Mouse (Mus musculus) midbrain, embryonic 11.5 days (tissue): ENCODE measurements around the gene Cacna1c. TPM values are rescaled to one million over a fixed set of nuclear protein-coding genes. Genes with fewer than 3 reads are reported as not detected.

Experiments used
- ATAC-seq: fragments of 200-750 bp; cut with Nextera tagmentation; 2 replicates; pipeline ENCODE4 v1.8.0; 2017; ENCODE audit warnings: moderate TSS enrichment, moderate library complexity; ENCODE audit not compliant: low FRiP score
- DNase-seq: peaks from one replicate; pipeline ENCODE4 v3.0.0; 2015; ENCODE audit warnings: low spot score; ENCODE audit errors: missing footprints
- H3K27ac ChIP-seq: fragments of 300-500 bp; sonication (generic); 2 replicates; pipeline ENCODE4 v1.5.1; 2014; ENCODE audit warnings: low read depth, low read length
- H3K27me3 ChIP-seq: fragments of 300-500 bp; sonication (generic); 2 replicates; pipeline ENCODE4 v1.6.1; 2014; ENCODE audit warnings: mild to moderate bottlenecking, low read length, moderate library complexity, mixed read lengths; ENCODE audit not compliant: control insufficient read depth, insufficient read depth
- H3K36me3 ChIP-seq: fragments of 300-500 bp; sonication (generic); 2 replicates; pipeline ENCODE4 v1.6.1; 2014; ENCODE audit warnings: mild to moderate bottlenecking, low read length, moderate library complexity, mixed read lengths; ENCODE audit not compliant: control insufficient read depth, insufficient read depth
- H3K4me1 ChIP-seq: fragments of 300-500 bp; sonication (generic); 2 replicates; pipeline ENCODE4 v1.6.1; 2014; ENCODE audit warnings: low read length; ENCODE audit not compliant: control insufficient read depth, insufficient read depth
- H3K4me2 ChIP-seq: fragments of 300-500 bp; sonication (generic); 2 replicates; pipeline ENCODE4 v1.6.1; 2014; ENCODE audit warnings: mild to moderate bottlenecking, moderate library complexity
- H3K4me3 ChIP-seq: fragments of 300-500 bp; sonication (generic); 2 replicates; pipeline ENCODE4 v1.5.1; 2014; ENCODE audit warnings: low read depth, low read length
- H3K9ac ChIP-seq: fragments of 300-500 bp; sonication (generic); 2 replicates; pipeline ENCODE4 v1.6.1; 2014; ENCODE audit warnings: low read length
- H3K9me3 ChIP-seq: fragments of 300-500 bp; sonication (generic); 2 replicates; pipeline ENCODE4 v1.6.1; 2016; ENCODE audit warnings: low read length; ENCODE audit not compliant: control insufficient read depth
- WGBS: fragments of 180-500 bp; shearing (Covaris S2); extraction: QIAGEN DNeasy Blood & Tissue Kit; methylation state at CpG from one replicate; pipeline ENCODE4 v1.1.7; 2014; 5-methylcytosine and 5-hydroxymethylcytosine counted together
- polyA plus RNA-seq: library from polyadenylated mRNA; unstranded; fragments of >200 nt; fragmentation: Nextera tagmentation; extraction: Ambion mirVana; gene quantifications from 2 replicates; pipeline ENCODE4 v1.2.1, GENCODE M21; 2014

Gene Cacna1c
- polyA plus RNA-seq, 1 experiment from 2014 or later: 2.1 TPM

DNA sequence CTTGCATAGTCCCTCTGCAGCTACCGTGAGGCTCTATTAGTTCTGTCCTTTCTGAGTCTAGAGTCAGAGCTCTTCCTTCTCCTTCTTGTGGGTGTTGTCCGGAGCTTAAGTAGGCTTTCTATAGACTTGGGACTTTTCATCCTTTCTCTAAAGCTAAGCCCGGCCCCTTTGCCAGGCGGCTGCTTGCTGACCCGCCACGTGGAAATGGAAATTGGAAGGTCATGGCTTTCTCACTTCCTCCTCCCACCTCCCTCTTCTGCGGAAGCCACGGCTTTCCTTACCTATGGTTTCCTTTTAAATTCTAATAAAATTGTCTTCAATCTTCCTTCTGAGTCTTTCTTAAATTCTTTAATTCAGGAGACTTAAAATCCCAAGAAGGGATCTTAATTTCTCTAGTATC is 148.9 kb downstream of the Cacna1c start:
- DNase-seq: peak; percentile 86
- no peaks in the 10 kb centered on the region for H3K36me3 ChIP-seq
- H3K4me3 ChIP-seq: no peak overlapping the region
- 41% methylated on average over 8 of the region's 8 CpGs for WGBS
- H3K9me3 ChIP-seq: no peaks in the 10 kb centered on the region
- no peaks in the 10 kb centered on the region for H3K27me3 ChIP-seq
- ATAC-seq: no peak
- no peak overlapping the region for H3K9ac ChIP-seq
- no peak overlapping the region for H3K27ac ChIP-seq
- H3K4me1 ChIP-seq: peaks cover 4% of the 10 kb centered on the region; the same call in 1 of the 2 replicates
- H3K4me2 ChIP-seq: no peak overlapping the region

DNA sequence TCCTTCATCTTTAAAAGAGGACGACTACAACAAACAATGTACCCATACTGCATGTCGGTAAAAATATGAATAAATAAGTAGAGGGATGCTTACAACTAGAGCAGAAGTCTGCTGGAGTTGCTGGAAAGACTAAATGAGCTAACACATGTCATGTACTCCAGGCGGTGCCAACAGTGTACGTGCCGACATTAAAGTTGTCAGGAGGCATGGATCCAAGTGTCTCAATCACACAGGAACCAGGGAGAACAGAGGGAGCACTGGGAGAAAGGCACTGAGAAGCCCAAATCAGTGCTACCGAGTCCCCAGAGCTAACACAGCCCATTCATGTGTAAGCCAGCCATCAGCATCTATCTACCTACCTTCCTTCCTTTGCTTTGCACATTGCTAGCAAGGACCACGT is 150.7 kb downstream of the Cacna1c start:
- Histone ChIP-seq H3K9ac (no peak overlapping the region), H3K4me1 (peaks cover 4% of the 10 kb centered on the region; the same call in 1 of the 2 replicates), H3K9me3 (no peaks in the 10 kb centered on the region), H3K36me3 (no peaks in the 10 kb centered on the region), H3K4me2 (no peak overlapping the region), H3K27me3 (no peaks in the 10 kb centered on the region), H3K4me3 (no peak overlapping the region), H3K27ac (no peak overlapping the region)
- no peak for ATAC-seq
- 87% methylated on average over 7 of the region's 7 CpGs for WGBS
- peak; percentile 72 for DNase-seq

DNA sequence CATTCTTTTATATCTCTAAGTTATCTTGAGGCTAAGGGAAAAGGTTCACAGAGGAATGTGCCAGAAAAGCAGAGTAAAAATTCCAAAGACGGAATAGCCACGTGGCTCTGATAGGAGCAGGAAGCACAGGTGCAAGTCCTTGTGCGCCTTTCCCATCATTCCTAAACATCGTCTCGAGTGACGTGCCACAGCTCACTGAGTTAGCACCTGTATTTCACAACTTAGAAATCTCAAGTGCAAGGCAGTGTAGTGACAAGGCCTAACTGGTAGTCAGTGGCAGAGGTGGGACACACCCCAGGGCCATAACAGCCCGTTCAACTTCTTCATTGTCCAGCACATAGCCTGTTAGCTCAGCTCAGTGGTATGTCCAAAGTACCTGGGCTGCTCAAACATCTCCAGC is 152.1 kb downstream of the Cacna1c start:
- Histone ChIP-seq H3K4me1 (peaks cover 4% of the 10 kb centered on the region; the same call in 1 of the 2 replicates), H3K9me3 (no peaks in the 10 kb centered on the region), H3K27me3 (no peaks in the 10 kb centered on the region), H3K27ac (no peak overlapping the region), H3K4me2 (no peak overlapping the region), H3K4me3 (no peak overlapping the region), H3K9ac (no peak overlapping the region), H3K36me3 (no peaks in the 10 kb centered on the region)
- 86% methylated on average over 7 of the region's 7 CpGs for WGBS
- ATAC-seq (no peak), DNase-seq (peak; percentile 51)

- 84% methylated on average over 3 of the region's 3 CpGs for WGBS
- Histone ChIP-seq H3K27me3 (no peaks in the 10 kb centered on the region), H3K4me3 (no peak overlapping the region), H3K4me2 (no peak overlapping the region), H3K9ac (no peak overlapping the region), H3K36me3 (no peaks in the 10 kb centered on the region), H3K4me1 (peaks cover 4% of the 10 kb centered on the region; the same call in 1 of the 2 replicates), H3K27ac (no peak overlapping the region), H3K9me3 (no peaks in the 10 kb centered on the region)
- no peak for ATAC-seq
- no peak for DNase-seq
Measured at GRCm38 (mm10) chr6:119042803-119043202, 153.4 kb downstream of the Cacna1c start.

- no peak for ATAC-seq
- no peaks in the 10 kb centered on the region for H3K4me1 ChIP-seq
- 78% methylated on average over 7 of the region's 7 CpGs for WGBS
Measured at GRCm38 (mm10) chr6:119040961-119041360, 155.3 kb downstream of the Cacna1c start.

GRCm38 (mm10) chr6:119039815-119040214 is 156.4 kb downstream of the Cacna1c start:
- no peak overlapping the region for H3K4me2 ChIP-seq
- H3K27me3 ChIP-seq: no peaks in the 10 kb centered on the region
- DNase-seq (peak; percentile 73), ATAC-seq (no peak)
- no peak overlapping the region for H3K27ac ChIP-seq
- no peak overlapping the region for H3K9ac ChIP-seq
- H3K9me3 ChIP-seq: no peaks in the 10 kb centered on the region
- no peak overlapping the region for H3K4me3 ChIP-seq
- 57% methylated on average over 7 of the region's 7 CpGs for WGBS
- H3K36me3 ChIP-seq: no peaks in the 10 kb centered on the region
- H3K4me1 ChIP-seq: no peaks in the 10 kb centered on the region

More at GRCm38 (mm10) chr6:119040961-119041360, 155.3 kb downstream of the Cacna1c start:
- H3K4me3 ChIP-seq: no peak overlapping the region
- H3K27ac ChIP-seq: no peak overlapping the region
- H3K36me3 ChIP-seq: no peaks in the 10 kb centered on the region
- no peaks in the 10 kb centered on the region for H3K27me3 ChIP-seq
- H3K4me2 ChIP-seq: no peak overlapping the region
- H3K9me3 ChIP-seq: no peaks in the 10 kb centered on the region
- H3K9ac ChIP-seq: no peak overlapping the region
- DNase-seq: no peak

DNA sequence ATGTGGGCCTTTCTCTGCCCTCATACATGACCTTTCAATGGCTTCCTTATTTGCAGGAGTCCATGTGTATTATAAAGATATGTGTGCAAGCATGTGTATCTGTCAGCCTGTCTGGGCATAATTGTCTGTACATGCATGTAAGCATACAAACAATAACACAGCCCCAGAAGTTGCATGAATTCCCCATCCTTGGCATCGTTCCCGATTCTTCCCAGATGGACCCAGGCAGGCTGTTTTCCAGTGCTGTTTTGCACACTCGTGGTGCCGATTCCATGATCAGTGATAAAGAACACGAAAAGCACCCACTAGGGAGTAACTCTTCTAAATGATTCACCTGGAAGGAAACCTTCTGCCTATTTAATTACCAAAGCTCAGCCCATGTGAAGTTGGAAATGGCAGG is 156.9 kb downstream of the Cacna1c start:
- DNase-seq (peak; percentile 14), ATAC-seq (no peak)
- Histone ChIP-seq H3K27me3 (no peaks in the 10 kb centered on the region), H3K4me3 (no peak overlapping the region), H3K27ac (no peak overlapping the region), H3K9ac (no peak overlapping the region), H3K9me3 (no peaks in the 10 kb centered on the region), H3K36me3 (no peaks in the 10 kb centered on the region), H3K4me1 (no peaks in the 10 kb centered on the region), H3K4me2 (no peak overlapping the region)
- 89% methylated on average over 5 of the region's 5 CpGs for WGBS

DNA sequence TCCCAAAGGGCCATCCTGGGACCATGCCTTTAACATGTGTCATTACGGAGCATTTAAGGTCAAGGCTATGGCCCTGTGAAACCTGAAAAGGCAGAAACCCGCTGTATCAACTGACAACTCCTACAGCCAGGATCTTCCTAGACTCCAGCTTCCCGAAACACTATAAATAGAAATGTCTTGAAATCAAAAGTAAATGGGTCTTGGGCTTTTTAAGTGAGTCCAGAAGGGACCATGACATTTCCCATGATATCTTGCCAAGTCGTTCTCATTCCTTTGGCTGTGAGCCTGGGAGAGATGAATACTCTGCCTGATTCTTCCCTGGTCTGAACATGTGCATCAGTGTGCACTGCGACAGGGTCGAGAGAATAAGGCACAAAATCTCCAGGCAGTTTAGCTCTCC is 158.4 kb downstream of the Cacna1c start:
- 95% methylated on average over 6 of the region's 6 CpGs for WGBS
- ATAC-seq (no peak), DNase-seq (no peak)
- Histone ChIP-seq H3K4me2 (no peak overlapping the region), H3K27me3 (no peaks in the 10 kb centered on the region), H3K9me3 (no peaks in the 10 kb centered on the region), H3K4me1 (no peaks in the 10 kb centered on the region), H3K4me3 (no peak overlapping the region), H3K9ac (no peak overlapping the region), H3K27ac (no peak overlapping the region), H3K36me3 (no peaks in the 10 kb centered on the region)

DNA sequence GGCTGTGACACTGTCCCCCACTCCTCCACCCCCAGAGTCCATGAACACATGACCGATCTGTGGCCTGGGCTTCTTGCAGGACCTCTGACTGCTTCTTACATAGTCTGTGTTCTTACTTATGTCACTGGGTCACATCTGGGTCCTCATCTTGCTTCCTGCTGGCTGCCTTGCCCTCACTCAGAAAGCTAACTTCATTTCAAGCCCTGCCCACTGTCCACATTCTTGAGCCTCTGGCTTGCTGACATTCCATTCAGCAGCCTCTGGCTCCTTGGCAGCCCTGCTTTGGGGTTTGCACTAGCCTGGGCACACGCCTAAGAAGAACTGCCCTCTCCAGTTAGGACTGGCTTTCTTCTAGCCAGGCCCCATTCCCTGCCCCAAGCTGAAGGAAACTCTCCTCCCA is 159.2 kb downstream of the Cacna1c start:
- H3K4me2 ChIP-seq: no peak overlapping the region
- no peaks in the 10 kb centered on the region for H3K27me3 ChIP-seq
- H3K4me1 ChIP-seq: no peaks in the 10 kb centered on the region
- no peaks in the 10 kb centered on the region for H3K36me3 ChIP-seq
- DNase-seq (no peak), ATAC-seq (no peak)
- no peaks in the 10 kb centered on the region for H3K9me3 ChIP-seq
- H3K27ac ChIP-seq: no peak overlapping the region
- 74% methylated on average over 2 of the region's 2 CpGs for WGBS
- no peak overlapping the region for H3K4me3 ChIP-seq
- no peak overlapping the region for H3K9ac ChIP-seq

- WGBS: 90% methylated on average over 6 of the region's 6 CpGs
- ATAC-seq: no peak
Measured at GRCm38 (mm10) chr6:119035361-119035760, 160.9 kb downstream of the Cacna1c start.

More at GRCm38 (mm10) chr6:119035361-119035760, 160.9 kb downstream of the Cacna1c start:
- Histone ChIP-seq H3K36me3 (no peaks in the 10 kb centered on the region), H3K4me3 (no peak overlapping the region), H3K27ac (no peak overlapping the region), H3K9ac (no peak overlapping the region), H3K9me3 (no peaks in the 10 kb centered on the region), H3K4me2 (no peak overlapping the region), H3K27me3 (no peaks in the 10 kb centered on the region), H3K4me1 (no peaks in the 10 kb centered on the region)
- no peak for DNase-seq
